Mouse (Mus musculus): Measurements from ENCODE around the gene Hectd2. TPM values are rescaled to one million over a fixed set of nuclear protein-coding genes. Genes with fewer than 3 reads are reported as not detected.

The Hectd2 gene
- polyA plus RNA-seq, 1 experiment = 0.28 TPM

DNA sequence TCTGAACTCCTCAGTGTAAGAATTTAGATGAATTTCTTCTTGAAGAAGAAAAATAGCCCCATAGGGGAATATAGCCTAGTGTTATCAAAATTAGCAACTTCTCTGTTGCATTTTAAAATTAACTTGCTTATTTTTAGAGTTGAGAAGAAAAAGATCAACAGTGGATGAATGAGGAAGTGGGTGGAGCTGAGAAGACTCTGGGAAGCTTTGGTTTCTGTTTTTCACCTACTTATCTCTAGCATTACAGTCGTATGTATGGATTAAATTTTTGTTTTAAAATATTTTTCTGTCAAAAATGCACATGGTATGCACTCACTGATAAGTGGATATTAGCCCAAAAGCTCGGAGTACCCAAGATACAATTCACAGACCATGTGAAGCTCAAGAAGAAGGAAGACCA, 6.7 kb downstream of the Hectd2 start:
- no peak overlapping the region for H3K4me3 ChIP-seq (ENCODE audit: extremely low read depth, insufficient read depth, insufficient read length)
- no peaks in the 10 kb centered on the region for H3K27me3 ChIP-seq (ENCODE audit: control insufficient read depth, insufficient read depth, low read length)
- 20% methylated on average over 2 of the region's 2 CpGs for WGBS
- DNase-seq (ENCODE audit: low read depth in 1 of 2, low spot score in 2 of 2) = no peak
- no peaks in the 10 kb centered on the region for H3K36me3 ChIP-seq (ENCODE audit: control insufficient read depth, insufficient read depth, low read length)
- no peaks in the 10 kb centered on the region for H3K4me1 ChIP-seq (ENCODE audit: control insufficient read depth, insufficient read depth, insufficient read length)
- TF ChIP-seq POLR2A (IDR thresholded peaks at IDR 0.05; ENCODE audit: low read depth, low read length) (no peak), CTCF (IDR thresholded peaks at IDR 0.05; ENCODE audit: extremely low read depth, insufficient read depth, insufficient read length, insufficient replicate concordance) (no peak)
- H3K27ac ChIP-seq (ENCODE audit: insufficient read depth, low read length) = no peak overlapping the region

DNA sequence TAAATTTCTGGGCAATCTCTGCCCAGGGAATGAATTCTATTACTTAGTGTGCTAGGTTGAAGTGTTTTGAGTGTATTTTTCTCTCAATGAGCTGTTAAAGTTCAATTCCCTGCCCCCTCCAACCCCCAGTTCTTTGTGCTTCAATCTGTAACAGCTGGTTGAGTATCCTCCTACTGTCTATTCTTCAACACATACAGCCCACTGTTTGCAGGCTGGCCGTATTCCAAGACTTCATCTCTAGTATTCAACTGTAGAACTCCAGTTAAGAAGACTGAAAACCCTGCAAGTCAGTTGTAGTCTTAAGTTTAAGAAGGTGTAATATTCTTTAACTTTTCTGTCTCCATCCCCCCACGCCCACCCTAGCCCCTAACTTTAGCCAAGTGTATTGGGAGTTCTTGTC, 10.0 kb downstream of the Hectd2 start:
- Histone ChIP-seq H3K27me3 (ENCODE audit: control insufficient read depth, insufficient read depth, low read length) (no peaks in the 10 kb centered on the region), H3K36me3 (ENCODE audit: control insufficient read depth, insufficient read depth, low read length) (no peaks in the 10 kb centered on the region), H3K4me3 (ENCODE audit: extremely low read depth, insufficient read depth, insufficient read length) (no peak overlapping the region), H3K4me1 (ENCODE audit: control insufficient read depth, insufficient read depth, insufficient read length) (no peaks in the 10 kb centered on the region), H3K27ac (ENCODE audit: insufficient read depth, low read length) (no peak overlapping the region)
- TF ChIP-seq CTCF (IDR thresholded peaks at IDR 0.05; ENCODE audit: extremely low read depth, insufficient read depth, insufficient read length, insufficient replicate concordance) (no peak), POLR2A (IDR thresholded peaks at IDR 0.05; ENCODE audit: low read depth, low read length) (no peak)
- WGBS = 85% methylated on average over 2 of the region's 2 CpGs
- DNase-seq (ENCODE audit: low read depth in 1 of 2, low spot score in 2 of 2) = no peak

DNA sequence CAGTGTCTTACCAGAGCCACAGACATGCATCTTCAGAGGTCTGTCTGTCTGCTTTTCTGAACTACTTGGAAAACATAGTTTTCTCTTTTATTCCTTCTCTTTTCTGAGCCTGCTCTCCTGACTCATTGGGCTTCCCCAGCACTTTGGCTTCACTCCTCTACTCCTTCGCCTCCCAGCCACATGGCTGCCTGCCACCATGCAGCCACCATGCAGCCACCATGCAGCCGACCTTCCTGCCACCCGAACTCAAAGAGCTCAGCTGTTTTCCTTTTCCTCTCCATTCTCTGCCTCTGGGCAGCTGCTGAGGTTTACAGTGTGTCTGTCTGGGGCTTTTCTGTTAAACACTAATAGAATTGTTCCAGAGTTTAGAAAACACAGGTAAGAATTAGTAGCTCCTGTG, 19.5 kb downstream of the Hectd2 start:
- H3K27me3 ChIP-seq (ENCODE audit: control insufficient read depth, insufficient read depth, low read length) = no peaks in the 10 kb centered on the region
- no peak overlapping the region for H3K27ac ChIP-seq (ENCODE audit: insufficient read depth, low read length)
- WGBS = 45% methylated on average over 3 of the region's 3 CpGs
- H3K36me3 ChIP-seq (ENCODE audit: control insufficient read depth, insufficient read depth, low read length) = no peaks in the 10 kb centered on the region
- DNase-seq (ENCODE audit: low read depth in 1 of 2, low spot score in 2 of 2) = no peak
- H3K4me3 ChIP-seq (ENCODE audit: extremely low read depth, insufficient read depth, insufficient read length) = no peak overlapping the region
- no peak for TF ChIP-seq POLR2A (IDR thresholded peaks at IDR 0.05; ENCODE audit: low read depth, low read length)
- no peak for TF ChIP-seq CTCF (IDR thresholded peaks at IDR 0.05; ENCODE audit: extremely low read depth, insufficient read depth, insufficient read length, insufficient replicate concordance)
- no peaks in the 10 kb centered on the region for H3K4me1 ChIP-seq (ENCODE audit: control insufficient read depth, insufficient read depth, insufficient read length)

DNA sequence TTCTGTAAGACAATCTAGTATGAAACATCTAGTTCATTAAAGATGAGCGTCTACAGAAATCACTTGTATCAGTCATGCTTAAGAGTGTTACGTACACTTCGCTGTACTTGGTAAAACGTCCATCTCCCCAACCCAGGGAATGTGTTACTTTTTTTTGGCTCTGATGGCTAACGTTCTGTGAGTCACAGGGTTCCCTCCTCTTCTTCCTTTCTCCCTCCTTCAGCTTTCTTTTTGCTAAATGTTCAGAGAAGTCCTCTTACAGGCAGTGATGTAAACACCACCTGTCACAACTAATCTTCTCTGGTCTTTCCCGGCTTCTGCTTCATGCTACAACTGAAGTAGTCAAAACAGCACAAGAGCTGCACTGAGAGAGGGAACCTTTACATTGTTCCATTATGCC, 20.7 kb downstream of the Hectd2 start:
- Histone ChIP-seq H3K36me3 (ENCODE audit: control insufficient read depth, insufficient read depth, low read length) (no peaks in the 10 kb centered on the region), H3K27me3 (ENCODE audit: control insufficient read depth, insufficient read depth, low read length) (no peaks in the 10 kb centered on the region), H3K27ac (ENCODE audit: insufficient read depth, low read length) (no peak overlapping the region), H3K4me1 (ENCODE audit: control insufficient read depth, insufficient read depth, insufficient read length) (no peaks in the 10 kb centered on the region), H3K4me3 (ENCODE audit: extremely low read depth, insufficient read depth, insufficient read length) (no peak overlapping the region)
- 92% methylated on average over 6 of the region's 6 CpGs for WGBS
- TF ChIP-seq POLR2A (IDR thresholded peaks at IDR 0.05; ENCODE audit: low read depth, low read length) = no peak
- DNase-seq (ENCODE audit: low read depth in 1 of 2, low spot score in 2 of 2) = no peak

DNA sequence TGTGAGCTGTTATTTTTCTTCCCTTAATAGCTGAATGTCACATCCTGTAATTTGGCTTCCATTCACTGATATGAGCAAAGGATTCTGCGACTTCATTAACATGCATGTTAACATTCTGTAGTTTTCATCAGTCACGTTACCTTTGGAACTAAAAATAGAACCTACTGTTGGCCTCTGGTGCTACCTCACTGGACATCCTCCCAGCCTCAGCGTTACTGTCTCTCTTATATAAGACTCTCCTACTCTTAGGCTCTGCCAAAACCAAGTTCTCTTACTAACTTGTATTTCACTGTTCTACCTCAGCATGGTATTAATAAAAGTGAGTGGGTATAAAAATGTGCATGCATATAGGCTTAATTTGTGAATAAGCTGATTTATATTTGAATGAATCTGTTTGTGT, 26.4 kb downstream of the Hectd2 start:
- Histone ChIP-seq H3K27ac (ENCODE audit: insufficient read depth, low read length) (no peak overlapping the region), H3K4me1 (ENCODE audit: control insufficient read depth, insufficient read depth, insufficient read length) (no peaks in the 10 kb centered on the region), H3K36me3 (ENCODE audit: control insufficient read depth, insufficient read depth, low read length) (no peaks in the 10 kb centered on the region), H3K4me3 (ENCODE audit: extremely low read depth, insufficient read depth, insufficient read length) (no peak overlapping the region), H3K27me3 (ENCODE audit: control insufficient read depth, insufficient read depth, low read length) (no peaks in the 10 kb centered on the region)
- WGBS = 79% methylated on average over 3 of the region's 3 CpGs
- TF ChIP-seq POLR2A (IDR thresholded peaks at IDR 0.05; ENCODE audit: low read depth, low read length) (no peak), CTCF (IDR thresholded peaks at IDR 0.05; ENCODE audit: extremely low read depth, insufficient read depth, insufficient read length, insufficient replicate concordance) (no peak)
- DNase-seq (ENCODE audit: low read depth in 1 of 2, low spot score in 2 of 2) = no peak

DNA sequence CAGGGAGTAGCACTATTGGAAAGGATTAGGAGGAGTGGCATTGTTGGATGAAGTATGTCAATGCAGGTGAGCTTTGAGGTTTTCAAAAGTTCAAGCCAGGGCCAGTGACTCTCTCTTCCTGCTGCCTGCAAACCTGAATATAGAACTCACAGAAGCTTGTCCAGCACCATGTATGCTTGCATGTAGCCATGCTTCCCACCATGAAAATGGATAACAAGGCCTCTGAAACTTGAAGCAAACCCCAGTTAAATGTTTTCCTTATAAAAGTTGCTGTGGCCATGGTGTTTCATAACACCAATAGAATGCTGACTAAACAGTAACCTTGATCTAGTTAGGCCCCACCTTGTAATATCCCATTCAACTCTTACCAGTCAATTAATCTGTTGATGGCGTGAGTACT, 27.7 kb downstream of the Hectd2 start:
- DNase-seq (ENCODE audit: low read depth in 1 of 2, low spot score in 2 of 2) = no peak
- no peak for TF ChIP-seq POLR2A (IDR thresholded peaks at IDR 0.05; ENCODE audit: low read depth, low read length)
- no peak for TF ChIP-seq CTCF (IDR thresholded peaks at IDR 0.05; ENCODE audit: extremely low read depth, insufficient read depth, insufficient read length, insufficient replicate concordance)
- Histone ChIP-seq H3K4me3 (ENCODE audit: extremely low read depth, insufficient read depth, insufficient read length) (no peak overlapping the region), H3K36me3 (ENCODE audit: control insufficient read depth, insufficient read depth, low read length) (no peaks in the 10 kb centered on the region), H3K27ac (ENCODE audit: insufficient read depth, low read length) (no peak overlapping the region), H3K27me3 (ENCODE audit: control insufficient read depth, insufficient read depth, low read length) (no peaks in the 10 kb centered on the region), H3K4me1 (ENCODE audit: control insufficient read depth, insufficient read depth, insufficient read length) (no peaks in the 10 kb centered on the region)
- 93% methylated on average over 1 of the region's 1 CpGs for WGBS

DNA sequence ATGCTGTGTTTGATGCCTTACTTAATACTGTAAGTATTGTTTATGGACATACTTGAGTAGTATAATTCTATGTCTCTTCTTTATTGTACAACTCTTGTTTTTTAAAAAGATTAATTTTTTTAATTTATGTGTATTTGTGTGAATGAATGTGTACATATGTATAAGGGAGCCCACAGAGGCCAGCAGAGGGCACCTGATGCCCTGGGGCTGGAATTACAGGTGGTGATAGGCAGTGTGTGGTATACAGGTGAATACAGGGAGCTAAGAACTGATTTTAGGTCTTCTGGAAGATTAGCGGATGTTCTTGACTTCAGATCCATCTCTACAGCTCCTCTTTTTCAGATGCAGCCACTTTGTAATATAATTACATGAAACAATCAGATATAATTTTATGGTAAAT, 31.1 kb downstream of the Hectd2 start:
- no peak for TF ChIP-seq POLR2A (IDR thresholded peaks at IDR 0.05; ENCODE audit: low read depth, low read length)
- Histone ChIP-seq H3K27ac (ENCODE audit: insufficient read depth, low read length) (no peak overlapping the region), H3K27me3 (ENCODE audit: control insufficient read depth, insufficient read depth, low read length) (no peaks in the 10 kb centered on the region), H3K4me3 (ENCODE audit: extremely low read depth, insufficient read depth, insufficient read length) (no peak overlapping the region), H3K36me3 (ENCODE audit: control insufficient read depth, insufficient read depth, low read length) (no peaks in the 10 kb centered on the region), H3K4me1 (ENCODE audit: control insufficient read depth, insufficient read depth, insufficient read length) (no peaks in the 10 kb centered on the region)
- no peak for DNase-seq (ENCODE audit: low read depth in 1 of 2, low spot score in 2 of 2)
- WGBS = 97% methylated on average over 1 of the region's 1 CpGs

Measured in spleen, adult 2 months (tissue).